Mouse (Mus musculus): Measurements from ENCODE around the gene Eno3.
A peak's percentile ranks its signal among the peaks of the same experiment; 100 is the strongest.

Gene Eno3

GRCm38 (mm10) chr11:70643051-70643450 is 14.0 kb upstream of the Eno3 start:
- DNase-seq (ENCODE audit: low read depth, low spot score), result no peak

- no peak for DNase-seq (ENCODE audit: low read depth, low spot score)
Observed at GRCm38 (mm10) chr11:70644564-70645103, 12.4 kb upstream of the Eno3 start.

- DNase-seq (ENCODE audit: low read depth, low spot score), result no peak
Observed at GRCm38 (mm10) chr11:70645461-70646258, 11.3 kb upstream of the Eno3 start.

- no peak for DNase-seq (ENCODE audit: low read depth, low spot score)
Observed at GRCm38 (mm10) chr11:70646259-70646555, 10.8 kb upstream of the Eno3 start.

GRCm38 (mm10) chr11:70646691-70647650 is 10.0 kb upstream of the Eno3 start, which contains the start of the genes Rnf167 and Slc25a11:
Gene Rnf167 (plus strand): TSS chr11:70647235.
Gene Slc25a11 (minus strand): TSS chr11:70647479.
- peak; percentile 99 for DNase-seq (ENCODE audit: low read depth, low spot score)

- DNase-seq (ENCODE audit: low read depth, low spot score), result peak; percentile 66
Observed at GRCm38 (mm10) chr11:70647716-70648420, 9.1 kb upstream of the Eno3 start.

- DNase-seq (ENCODE audit: low read depth, low spot score), result no peak
Observed at GRCm38 (mm10) chr11:70648512-70648911, 8.5 kb upstream of the Eno3 start.

GRCm38 (mm10) chr11:70649185-70649734 is 7.7 kb upstream of the Eno3 start:
- no peak for DNase-seq (ENCODE audit: low read depth, low spot score)

GRCm38 (mm10) chr11:70650322-70651175 is 6.5 kb upstream of the Eno3 start:
- peak; percentile 78 for DNase-seq (ENCODE audit: low read depth, low spot score)

- no peak for DNase-seq (ENCODE audit: low read depth, low spot score)
Observed at GRCm38 (mm10) chr11:70651391-70651790, 5.6 kb upstream of the Eno3 start.

- no peak for DNase-seq (ENCODE audit: low read depth, low spot score)
Observed at GRCm38 (mm10) chr11:70652029-70652883, 4.7 kb upstream of the Eno3 start.

GRCm38 (mm10) chr11:70652884-70653344 is 4.1 kb upstream of the Eno3 start:
- DNase-seq (ENCODE audit: low read depth, low spot score), result no peak

GRCm38 (mm10) chr11:70653345-70654197 is 3.4 kb upstream of the Eno3 start:
- peak; percentile 81 for DNase-seq (ENCODE audit: low read depth, low spot score)

GRCm38 (mm10) chr11:70654198-70654922 is 2.6 kb upstream of the Eno3 start, which contains the start of gene Pfn1:
Gene Pfn1 (minus strand): TSS chr11:70654644.
- DNase-seq (ENCODE audit: low read depth, low spot score), result peak; percentile 84

- peak; percentile 86 for DNase-seq (ENCODE audit: low read depth, low spot score)
Observed at GRCm38 (mm10) chr11:70654923-70655570, 2.0 kb upstream of the Eno3 start.

GRCm38 (mm10) chr11:70655571-70656455 is 1.2 kb upstream of the Eno3 start:
- peak; percentile 92 for DNase-seq (ENCODE audit: low read depth, low spot score)

Measured in R1 (cell line).